Mouse (Mus musculus): Measurements from ENCODE around the gene Gnb3.
"Not testable (repeated sequence)": the region's sequence is repeated elsewhere in the genome, so short reads cannot be mapped to it uniquely, and the experiment has no call there.

The Gnb3 gene

DNA sequence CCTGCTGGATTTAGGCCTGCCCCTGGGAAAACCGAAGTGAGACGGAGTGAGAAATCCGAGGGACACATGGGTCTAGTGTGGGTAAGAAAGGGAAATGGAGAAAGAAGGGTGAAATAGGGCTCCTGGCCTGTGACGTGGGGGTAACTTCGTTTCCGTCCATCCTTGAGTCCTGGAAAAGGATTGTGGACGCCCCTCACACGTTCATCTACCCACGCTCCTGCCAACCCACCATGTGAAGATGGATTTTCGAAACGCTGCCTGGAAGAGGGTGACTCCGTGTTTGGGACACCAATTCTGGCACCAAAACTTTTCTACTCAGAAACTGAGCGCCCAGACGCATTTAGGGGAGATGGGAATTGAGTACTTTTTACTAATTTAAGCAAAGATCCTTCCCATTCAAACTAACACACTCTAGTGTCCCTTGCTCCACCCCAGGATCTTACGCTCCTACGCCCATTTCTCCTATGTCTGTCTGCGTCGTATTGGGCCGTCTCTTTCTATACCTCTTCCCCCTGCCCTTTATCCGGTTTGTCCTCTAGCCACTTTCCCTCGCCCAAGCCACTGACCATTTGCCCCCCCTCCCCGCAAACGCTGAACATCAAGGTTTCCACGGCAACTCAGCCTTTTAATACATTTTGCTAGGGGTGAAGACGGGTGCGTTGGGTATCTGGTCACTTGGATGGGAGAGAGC lies 17.9 kb upstream of the Gnb3 start:
- DNase-seq (ENCODE audit: low read depth, low spot score): no peak

DNA sequence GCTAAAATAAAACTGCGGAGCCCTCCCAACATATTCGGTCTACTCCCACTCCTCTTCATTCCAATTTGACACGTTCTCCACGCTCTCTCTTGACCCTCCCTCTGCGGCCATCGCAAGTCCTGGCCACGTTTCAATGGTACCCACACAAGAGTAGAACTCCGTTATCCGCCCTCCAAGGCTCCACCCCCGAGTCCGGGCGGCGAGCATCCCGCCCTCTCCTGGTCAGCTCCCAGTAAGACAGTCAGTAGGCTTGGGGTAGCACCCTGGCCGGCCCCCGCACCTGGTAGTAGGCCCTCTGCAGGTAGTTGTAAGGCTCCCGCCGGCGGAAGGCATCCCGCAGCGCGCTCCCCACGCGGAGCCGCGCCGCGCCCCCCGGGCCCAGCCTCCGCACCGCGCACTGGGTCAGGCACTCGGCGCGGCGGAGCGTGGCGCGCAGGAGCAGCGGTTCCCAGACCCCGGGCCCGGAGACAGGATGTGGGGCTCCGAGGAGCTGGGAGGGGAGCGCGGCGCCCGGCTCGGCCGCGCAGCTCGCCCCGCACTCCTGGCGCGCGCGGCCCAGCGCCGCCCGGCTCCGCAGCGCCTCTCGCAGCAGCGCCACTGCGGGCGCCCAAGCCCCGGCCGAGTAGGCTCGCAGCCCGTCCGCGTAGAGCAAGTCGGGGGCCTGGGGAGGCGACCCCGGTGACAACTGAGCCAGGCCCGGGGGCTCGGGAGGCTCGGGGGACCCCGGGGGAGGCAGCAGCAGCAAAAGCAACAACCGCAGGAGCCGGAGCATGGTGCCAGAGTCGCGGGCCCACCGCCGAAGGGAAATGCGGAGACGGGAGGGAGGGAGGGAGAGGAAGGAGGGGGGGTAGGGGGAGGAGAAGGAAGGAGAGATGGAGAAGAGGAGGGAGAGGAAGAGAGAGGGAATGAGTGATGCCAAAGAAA lies 17.1 kb upstream of the Gnb3 start, which contains the start of gene P3h3:
P3h3 (minus strand) TSS at position 837 of the 924 bp plus-strand sequence.
- peak; percentile 64 for DNase-seq (ENCODE audit: low read depth, low spot score)

DNA sequence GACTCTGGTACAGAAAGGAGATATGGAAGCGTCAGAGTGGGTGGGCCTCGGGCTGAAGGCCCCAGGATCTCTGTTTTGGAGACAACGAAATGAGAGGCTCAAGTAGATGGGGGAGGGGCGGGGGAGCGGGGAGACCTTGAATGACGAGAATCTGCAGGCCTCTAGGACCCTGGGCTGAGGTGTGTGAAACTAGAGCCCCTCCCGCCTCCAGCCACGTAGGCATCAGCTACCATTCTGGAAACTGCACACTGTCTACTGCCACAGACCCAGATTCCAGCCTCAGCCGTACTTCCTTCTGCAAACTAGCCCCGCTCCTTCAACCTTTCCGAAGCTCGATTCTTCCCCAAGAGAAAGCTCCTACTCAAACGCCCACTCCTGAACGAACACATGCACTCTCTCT lies 16.2 kb upstream of the Gnb3 start:
- no peak for DNase-seq (ENCODE audit: low read depth, low spot score)

DNA sequence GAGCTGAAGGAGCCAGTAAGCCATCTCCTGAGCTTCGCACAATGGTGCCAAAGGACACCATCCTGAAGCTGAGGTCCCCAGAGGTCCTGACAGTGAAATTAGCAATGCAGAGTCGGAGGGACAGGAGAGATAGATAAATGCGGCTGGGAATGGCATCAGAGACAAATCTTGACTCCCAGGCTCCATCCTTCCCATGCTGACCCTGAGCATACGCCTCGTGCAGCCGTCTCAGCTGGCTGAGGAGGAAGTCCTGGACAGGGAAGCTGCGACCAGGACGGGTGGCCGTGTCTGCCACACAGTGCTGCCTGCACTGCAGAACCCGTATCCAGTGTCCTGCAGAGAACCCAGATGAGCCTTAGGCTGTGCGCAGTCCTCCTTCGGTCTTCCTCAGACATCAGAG lies 14.6 kb upstream of the Gnb3 start:
- no peak for DNase-seq (ENCODE audit: low read depth, low spot score)

DNA sequence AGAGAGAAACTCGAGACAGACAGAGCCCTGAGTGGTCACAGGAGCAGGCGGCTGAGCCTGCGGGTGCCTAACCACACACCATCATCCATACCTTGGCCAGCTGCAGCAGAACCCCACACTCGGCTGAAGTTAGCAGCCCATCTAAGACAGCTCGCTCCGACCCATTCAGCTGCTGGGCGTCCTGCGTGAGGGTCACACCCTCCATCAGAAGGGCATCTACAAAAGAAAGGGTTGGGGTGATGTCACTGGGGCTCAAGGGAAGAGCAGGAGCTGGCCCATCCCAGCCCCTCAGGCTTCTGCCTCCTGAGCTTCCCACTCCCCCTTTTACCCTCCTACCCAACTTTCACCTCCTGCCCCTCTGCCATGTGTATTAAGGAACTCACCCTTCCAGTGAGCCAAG lies 10.5 kb upstream of the Gnb3 start:
- DNase-seq (ENCODE audit: low read depth, low spot score): no peak

DNA sequence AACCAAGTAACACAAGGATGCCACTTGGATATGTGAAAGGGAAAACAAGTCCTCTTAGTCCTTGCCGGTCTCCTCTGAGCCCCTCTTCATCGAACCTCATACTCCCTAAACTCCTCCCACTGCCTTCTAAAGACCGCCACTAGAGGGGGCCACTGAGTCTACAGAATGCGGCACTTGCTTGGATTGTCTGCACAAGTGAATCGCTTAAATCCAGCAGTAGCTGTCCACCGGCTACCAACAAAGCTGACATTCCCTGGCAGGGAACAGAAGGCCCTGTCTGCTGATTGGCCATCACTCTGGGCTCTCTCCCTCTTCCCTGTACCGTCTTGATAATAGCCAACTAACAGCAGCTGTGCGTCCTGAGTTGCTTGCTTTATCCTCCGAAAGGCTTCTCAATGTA lies 7.2 kb upstream of the Gnb3 start:
- DNase-seq (ENCODE audit: low read depth, low spot score): peak; percentile 80

GRCm38 (mm10) chr6:124839805-124840204 lies 270 bp downstream of the Gnb3 start:
- DNase-seq (ENCODE audit: low read depth, low spot score): no peak

DNA sequence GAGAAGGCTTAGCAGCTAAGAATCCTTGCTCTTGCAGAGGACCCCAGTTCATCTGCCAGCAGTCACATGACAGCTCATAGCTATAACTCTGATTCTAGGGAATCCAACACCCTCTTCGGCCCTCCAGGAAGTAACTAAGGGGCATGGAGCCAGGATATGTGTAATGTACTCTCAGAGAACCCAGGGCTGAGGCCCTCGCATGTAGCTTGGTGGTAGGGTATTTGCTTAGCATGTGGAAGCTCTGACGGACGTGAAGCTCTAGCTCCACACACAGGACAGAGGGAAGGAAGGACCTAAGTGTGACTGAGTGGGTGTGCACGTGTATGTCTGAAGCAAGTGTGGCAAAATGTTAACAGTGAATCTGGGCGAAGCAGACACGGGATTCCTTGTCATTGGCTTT lies 3.7 kb downstream of the Gnb3 start:
- DNase-seq (ENCODE audit: low read depth, low spot score): no peak

GRCm38 (mm10) chr6:124835531-124835930 lies 4.5 kb downstream of the Gnb3 start:
- DNase-seq (ENCODE audit: low read depth, low spot score): no peak

DNA sequence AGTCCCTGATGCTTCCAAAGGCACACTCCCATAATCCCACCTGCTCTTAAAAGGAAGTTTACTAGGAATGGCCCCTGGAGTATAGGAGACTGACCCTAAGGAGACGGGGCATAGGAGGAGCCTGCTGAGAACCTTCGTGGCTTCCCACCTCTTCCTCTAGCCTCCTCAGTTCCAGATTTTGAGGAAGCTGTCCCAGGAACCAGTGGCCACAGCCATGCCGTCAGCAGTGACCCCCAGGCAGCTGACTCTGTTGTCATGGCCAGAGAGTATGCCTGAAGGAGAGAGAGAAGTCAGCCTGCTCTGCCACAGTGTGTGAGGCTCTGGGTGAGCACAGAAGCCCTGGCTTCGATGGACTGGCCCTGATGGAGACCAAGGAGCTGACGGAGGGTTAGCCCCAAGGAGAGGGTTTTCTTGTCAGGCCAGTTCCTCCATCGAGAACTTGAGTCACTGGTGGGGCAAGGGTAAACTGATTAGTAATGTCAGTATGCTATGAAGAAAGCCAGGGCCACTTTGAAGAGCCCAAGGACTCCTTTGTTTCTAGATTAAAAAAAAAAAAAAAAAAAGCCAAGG lies 5.5 kb downstream of the Gnb3 start:
- no peak for DNase-seq (ENCODE audit: low read depth, low spot score)

DNA sequence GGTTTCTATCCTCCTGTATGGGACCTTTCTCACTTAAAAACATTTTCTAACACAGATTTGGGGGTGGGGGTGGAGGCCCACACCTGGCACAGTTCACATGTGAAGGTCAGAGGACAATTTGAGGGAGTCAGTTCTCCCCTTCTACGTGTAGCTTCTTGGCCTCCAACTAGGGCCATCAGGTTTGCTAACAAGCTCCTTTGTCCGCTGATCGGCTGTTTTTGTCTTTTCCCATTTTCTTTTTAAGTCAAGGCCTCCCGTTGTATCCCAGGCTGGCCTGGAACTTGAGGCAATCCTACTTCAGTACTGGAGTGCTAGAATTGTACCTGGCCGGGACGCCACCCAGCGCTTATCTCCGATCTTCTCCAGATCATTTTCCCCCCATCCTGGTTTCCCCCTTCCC lies 8.4 kb downstream of the Gnb3 start:
- no peak for DNase-seq (ENCODE audit: low read depth, low spot score)

GRCm38 (mm10) chr6:124831199-124831598 lies 8.9 kb downstream of the Gnb3 start:
- not testable (repeated sequence) for DNase-seq (ENCODE audit: low read depth, low spot score)

DNA sequence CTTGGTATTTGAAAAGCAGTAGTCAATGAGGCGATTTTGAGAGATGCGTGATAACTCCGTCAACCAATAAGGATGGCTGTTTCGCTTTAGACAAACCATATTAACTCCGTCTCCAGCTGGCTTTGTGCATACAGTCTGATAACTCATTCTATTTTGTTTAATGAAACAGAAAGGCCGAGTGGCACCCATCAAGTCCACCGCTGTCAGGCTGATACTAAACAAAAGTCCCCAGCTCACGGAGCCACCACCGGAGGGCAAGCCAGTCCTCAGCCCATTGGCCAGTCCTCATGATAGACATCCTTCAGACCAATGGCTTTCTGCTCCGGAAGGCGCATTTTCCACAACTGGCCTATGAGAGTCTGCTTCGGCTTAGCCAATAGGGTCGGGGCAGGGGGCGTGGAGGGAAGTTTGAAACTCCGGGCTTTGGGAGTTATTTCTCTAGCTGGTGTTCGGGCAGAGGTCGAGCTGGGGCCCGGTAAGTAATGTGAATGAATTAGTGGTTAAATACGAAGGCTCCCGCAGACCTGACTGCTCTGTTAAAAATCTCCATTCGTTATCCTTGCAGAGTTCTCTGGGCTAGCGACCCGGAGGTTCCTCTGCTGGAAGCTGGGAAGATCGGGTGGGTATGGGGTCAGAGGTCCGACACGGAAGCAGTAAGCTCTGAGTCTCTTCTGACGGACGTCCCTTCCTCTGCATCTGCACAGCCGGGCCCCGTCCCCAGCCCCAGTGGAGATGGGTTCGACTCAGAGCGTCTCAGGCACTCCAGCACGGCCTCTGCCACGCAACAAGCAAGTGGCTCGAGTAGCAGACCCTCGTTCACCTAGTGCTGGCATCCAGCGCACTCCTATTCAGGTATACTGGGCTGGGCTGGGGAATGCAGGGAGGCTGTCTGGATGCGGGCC lies 10.0 kb downstream of the Gnb3 start:
- peak; percentile 93 for DNase-seq (ENCODE audit: low read depth, low spot score)

DNA sequence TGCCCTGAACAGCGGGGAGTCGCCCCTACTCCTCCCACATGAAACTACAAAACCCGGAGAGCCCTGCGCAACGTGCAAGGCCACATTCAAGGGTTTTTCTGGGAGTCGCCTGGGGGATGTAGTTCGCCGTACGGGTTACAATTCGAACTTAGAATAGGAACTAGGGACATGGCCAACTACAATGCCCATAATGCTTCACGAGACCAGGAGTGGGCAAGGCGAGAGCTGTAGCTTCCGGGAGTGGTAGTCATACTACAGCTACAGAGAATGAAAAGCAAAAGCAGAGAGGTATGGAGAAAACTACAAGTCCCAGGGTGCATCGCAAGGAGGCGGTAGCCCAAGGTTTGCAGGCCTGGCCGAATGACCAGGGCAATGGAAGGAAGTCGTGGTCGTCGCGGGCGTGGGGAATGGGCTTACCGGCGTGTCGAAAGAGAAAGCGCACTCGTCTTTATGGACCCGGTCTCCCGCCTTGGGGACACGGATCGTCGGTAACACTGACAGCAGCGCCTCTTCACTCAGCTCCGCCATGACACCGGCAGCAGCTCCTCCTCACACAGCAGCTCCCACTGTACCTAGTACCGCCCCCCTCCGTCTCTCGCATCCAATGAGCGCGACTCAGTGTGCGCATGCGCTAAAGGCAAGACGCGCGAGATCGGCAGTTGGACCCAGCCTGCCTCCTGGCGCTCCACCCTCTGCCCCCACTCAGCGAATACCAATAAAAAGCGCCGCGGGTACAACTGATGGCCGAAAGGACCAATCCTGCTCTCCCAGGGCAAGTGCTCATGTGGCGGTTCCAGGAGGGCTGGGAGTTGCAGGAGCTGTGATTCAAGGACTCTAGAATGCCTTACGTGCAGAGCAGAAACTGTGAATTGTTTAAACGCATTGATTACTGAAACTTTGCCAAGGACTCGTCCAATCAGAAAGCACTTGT lies 10.9 kb downstream of the Gnb3 start, which contains the start of the genes Usp5 and Cdca3:
Usp5 (minus strand) TSS at position 617 of the 931 bp plus-strand sequence.
Cdca3 (plus strand) TSS at position 680 of the 931 bp plus-strand sequence.
- peak; percentile 100 for DNase-seq (ENCODE audit: low read depth, low spot score)

- DNase-seq (ENCODE audit: low read depth, low spot score): no peak
Observed at GRCm38 (mm10) chr6:124828101-124828592, 11.9 kb downstream of the Gnb3 start.

GRCm38 (mm10) chr6:124822049-124822448 lies 18.0 kb downstream of the Gnb3 start:
- DNase-seq (ENCODE audit: low read depth, low spot score): no peak

- DNase-seq (ENCODE audit: low read depth, low spot score): no peak
Observed at GRCm38 (mm10) chr6:124820891-124821290, 19.2 kb downstream of the Gnb3 start.

DNA sequence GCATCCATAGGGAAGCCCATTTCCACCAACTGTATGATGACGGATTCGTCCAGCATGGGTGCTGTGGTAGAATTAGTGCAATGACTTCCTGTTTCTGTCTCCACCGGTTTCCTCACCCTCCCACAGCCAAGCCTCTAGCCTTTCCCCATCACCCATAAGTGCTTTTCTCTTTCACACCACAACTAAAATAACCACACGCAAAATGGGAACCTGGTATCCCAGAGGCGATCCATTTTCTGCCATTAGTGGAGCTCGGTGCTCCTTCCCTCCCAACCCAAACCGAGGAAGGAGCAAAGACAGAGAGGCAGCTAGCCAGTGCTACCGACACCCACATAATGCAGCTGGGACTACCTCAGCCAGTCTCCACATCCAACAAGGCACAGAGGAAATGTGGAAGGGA lies 22.1 kb downstream of the Gnb3 start:
- DNase-seq (ENCODE audit: low read depth, low spot score): no peak

GRCm38 (mm10) chr6:124817563-124817962 lies 22.5 kb downstream of the Gnb3 start:
- DNase-seq (ENCODE audit: low read depth, low spot score): no peak

DNA sequence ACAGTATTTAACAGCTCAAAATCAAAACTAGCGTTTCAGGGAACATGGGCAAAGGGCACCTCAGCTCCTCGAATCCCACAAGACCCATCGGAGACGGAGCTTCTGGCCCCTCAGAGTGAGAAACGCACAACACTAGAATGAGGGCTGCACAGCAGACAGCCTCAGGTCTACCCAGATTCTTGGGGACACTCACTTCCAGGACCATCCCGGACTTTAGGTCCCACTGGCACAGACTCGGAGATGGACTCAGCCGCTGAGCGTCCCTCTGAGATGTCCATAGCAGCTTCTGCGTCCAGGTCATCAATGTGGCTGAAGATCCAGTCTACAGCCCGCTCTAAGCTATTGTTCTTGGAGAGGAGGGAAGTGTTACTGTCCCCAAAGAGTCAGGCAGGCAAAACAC lies 22.9 kb downstream of the Gnb3 start:
- DNase-seq (ENCODE audit: low read depth, low spot score): no peak
